Mouse (Mus musculus) hindbrain, embryonic 16.5 days (tissue): Measurements from ENCODE around the gene Sphkap. TPM values are rescaled to one million over a fixed set of nuclear protein-coding genes. Genes with fewer than 3 reads are reported as not detected.

Experiments
- ATAC-seq: fragments of 200-750 bp; cut with Nextera tagmentation; 2 replicates; pipeline ENCODE4 v1.8.0; 2017; ENCODE audit warnings: moderate TSS enrichment, moderate library complexity
- H3K27ac ChIP-seq: fragments of 300-500 bp; sonication (generic); 2 replicates; pipeline ENCODE4 v1.5.1; 2014; ENCODE audit warnings: low read depth, mild to moderate bottlenecking, control low read depth, low read length, moderate library complexity
- H3K27me3 ChIP-seq: fragments of 300-500 bp; sonication (generic); replicated peaks from 2 replicates; pipeline ENCODE4 v1.6.1; 2014; ENCODE audit warnings: low read length; ENCODE audit not compliant: control insufficient read depth, insufficient read depth
- H3K36me3 ChIP-seq: fragments of 300-500 bp; sonication (generic); 2 replicates; pipeline ENCODE4 v1.6.1; 2014; ENCODE audit warnings: mild to moderate bottlenecking, low read length, moderate library complexity, mixed read lengths; ENCODE audit not compliant: control insufficient read depth, insufficient read depth
- H3K4me1 ChIP-seq: fragments of 300-500 bp; sonication (generic); 2 replicates; pipeline ENCODE4 v1.6.1; 2014; ENCODE audit warnings: low read depth, low read length; ENCODE audit not compliant: control insufficient read depth, insufficient read depth
- H3K4me2 ChIP-seq: fragments of 300-500 bp; sonication (generic); 2 replicates; pipeline ENCODE4 v1.6.1; 2014; ENCODE audit warnings: mild to moderate bottlenecking, low read length, control low read depth, moderate library complexity
- H3K4me3 ChIP-seq: fragments of 300-500 bp; sonication (generic); 2 replicates; pipeline ENCODE4 v1.5.1; 2014; ENCODE audit warnings: mild to moderate bottlenecking, low read length, control low read depth, moderate library complexity
- H3K9ac ChIP-seq: fragments of 300-500 bp; sonication (generic); 2 replicates; pipeline ENCODE4 v1.6.1; 2014; ENCODE audit warnings: low read depth, mild to moderate bottlenecking, control low read depth, low read length, moderate library complexity
- H3K9me3 ChIP-seq: fragments of 300-500 bp; sonication (generic); 2 replicates; pipeline ENCODE4 v1.6.1; 2014; ENCODE audit warnings: mild to moderate bottlenecking, low read length, moderate library complexity; ENCODE audit not compliant: control insufficient read depth
- WGBS: fragments of 180-500 bp; shearing (Covaris S2); extraction: QIAGEN DNeasy Blood & Tissue Kit; methylation state at CpG from one replicate; pipeline ENCODE4 v1.1.7; 2014; 5-methylcytosine and 5-hydroxymethylcytosine counted together
- polyA plus RNA-seq: library from polyadenylated mRNA; unstranded; fragments of >200 nt; fragmentation: Nextera tagmentation; extraction: Ambion mirVana; gene quantifications from 2 replicates; pipeline ENCODE4 v1.2.1, GENCODE M21; 2015

Gene Sphkap
- polyA plus RNA-seq, 1 experiment from 2014 or later = 22.1 TPM

DNA sequence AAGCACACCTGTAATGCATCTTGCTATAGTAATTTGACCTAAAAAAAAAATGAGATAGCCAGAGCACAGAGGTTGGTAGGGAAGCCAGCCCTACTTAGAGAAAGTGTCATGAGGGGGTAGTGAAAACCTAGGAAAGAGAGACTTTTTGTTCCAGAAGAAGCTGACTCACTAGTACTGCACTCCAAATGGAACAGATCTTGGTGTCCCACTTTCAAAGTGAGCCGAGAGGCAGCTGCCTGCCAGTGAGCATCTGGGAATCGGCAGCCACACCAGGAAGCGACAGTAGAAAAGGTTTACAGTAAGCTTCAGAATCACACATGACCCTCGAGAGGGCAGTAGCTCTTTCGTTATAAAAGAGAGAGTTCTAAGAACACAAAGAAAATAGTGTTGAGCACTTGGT lies 12.4 kb downstream of the Sphkap start:
- no peak for ATAC-seq
- Histone ChIP-seq H3K4me1 (no peaks in the 10 kb centered on the region), H3K4me2 (no peak overlapping the region), H3K4me3 (no peak overlapping the region), H3K9ac (no peak overlapping the region), H3K36me3 (no peaks in the 10 kb centered on the region), H3K27ac (no peak overlapping the region), H3K27me3 (no peaks in the 10 kb centered on the region), H3K9me3 (no peaks in the 10 kb centered on the region)
- 81% methylated on average over 5 of the region's 5 CpGs for WGBS

DNA sequence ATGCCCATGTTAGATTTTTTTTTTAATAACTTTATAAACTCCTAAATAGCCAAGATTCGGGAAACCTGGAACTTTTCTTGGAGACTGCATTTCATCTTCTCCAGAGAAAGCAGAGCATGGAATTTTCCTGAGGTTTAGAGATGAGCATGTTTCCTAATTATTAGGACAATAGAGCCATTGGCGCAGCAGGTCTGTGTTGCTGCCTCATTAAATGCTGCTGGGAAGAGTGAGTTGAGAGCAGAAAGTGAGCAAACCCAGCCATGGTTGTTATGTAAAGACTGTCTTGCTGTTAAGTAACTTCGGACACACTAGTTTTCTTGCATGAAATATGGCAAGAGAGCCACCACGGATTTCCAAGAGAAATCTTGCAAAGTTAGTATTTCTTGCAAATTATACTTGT lies 18.6 kb downstream of the Sphkap start:
- WGBS = 53% methylated on average over 4 of the region's 4 CpGs
- no peak for ATAC-seq

DNA sequence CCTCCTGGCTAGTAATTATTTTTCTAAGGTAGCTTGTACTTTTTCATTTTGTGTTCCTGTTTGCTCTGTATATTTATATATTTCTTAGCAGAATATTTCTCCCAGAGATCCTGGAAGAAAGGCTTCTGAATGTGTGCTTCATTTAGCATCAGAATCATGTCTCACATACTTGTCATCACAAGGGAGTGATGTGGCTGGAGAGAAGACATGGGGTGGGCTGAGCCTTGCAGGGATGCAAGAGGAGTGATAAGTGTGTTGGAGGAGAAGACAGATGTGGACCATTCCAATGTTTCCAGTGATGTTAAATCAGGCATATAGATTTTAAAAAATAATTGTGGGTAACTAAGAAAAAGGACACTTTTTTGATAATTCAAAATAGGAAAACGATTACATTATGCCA lies 30.6 kb downstream of the Sphkap start:
- Histone ChIP-seq H3K4me2 (no peak overlapping the region), H3K9ac (no peak overlapping the region), H3K36me3 (no peaks in the 10 kb centered on the region), H3K9me3 (no peaks in the 10 kb centered on the region), H3K4me1 (no peaks in the 10 kb centered on the region), H3K4me3 (no peak overlapping the region), H3K27ac (no peak overlapping the region), H3K27me3 (no peaks in the 10 kb centered on the region)
- ATAC-seq = no peak
- WGBS = 86% methylated on average over 1 of the region's 1 CpGs

More for the DNA sequence above, 18.6 kb downstream of the Sphkap start:
- Histone ChIP-seq H3K4me3 (no peak overlapping the region), H3K27ac (no peak overlapping the region), H3K4me2 (no peak overlapping the region), H3K9me3 (no peaks in the 10 kb centered on the region), H3K4me1 (no peaks in the 10 kb centered on the region), H3K9ac (no peak overlapping the region), H3K36me3 (no peaks in the 10 kb centered on the region), H3K27me3 (no peaks in the 10 kb centered on the region)

DNA sequence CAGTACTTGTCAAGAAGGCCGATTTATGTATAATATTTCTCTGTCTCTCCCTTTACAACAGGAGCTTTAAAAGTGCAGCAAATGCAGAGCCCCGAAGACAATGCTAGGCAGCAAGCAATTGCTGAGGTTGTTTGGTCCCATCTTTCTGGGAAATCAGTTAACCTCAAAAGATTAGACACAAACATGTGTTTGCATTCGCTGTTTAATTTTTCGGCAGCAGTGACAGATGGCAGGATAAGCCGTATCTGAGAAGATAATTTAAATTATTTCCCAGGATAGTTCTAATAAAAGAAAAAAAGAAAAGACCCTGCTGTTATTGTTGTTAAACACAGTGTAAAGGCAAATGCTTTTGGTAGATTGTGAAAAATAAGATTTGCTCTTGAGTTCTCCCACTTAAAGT lies 41.5 kb downstream of the Sphkap start:
- Histone ChIP-seq H3K27me3 (no peaks in the 10 kb centered on the region), H3K4me3 (no peak overlapping the region), H3K9ac (no peak overlapping the region), H3K27ac (no peak overlapping the region), H3K36me3 (no peaks in the 10 kb centered on the region), H3K4me2 (no peak overlapping the region), H3K9me3 (no peaks in the 10 kb centered on the region), H3K4me1 (no peaks in the 10 kb centered on the region)
- WGBS = 67% methylated on average over 5 of the region's 5 CpGs
- peak; percentile 48; the same call in 1 of the 2 replicates for ATAC-seq

DNA sequence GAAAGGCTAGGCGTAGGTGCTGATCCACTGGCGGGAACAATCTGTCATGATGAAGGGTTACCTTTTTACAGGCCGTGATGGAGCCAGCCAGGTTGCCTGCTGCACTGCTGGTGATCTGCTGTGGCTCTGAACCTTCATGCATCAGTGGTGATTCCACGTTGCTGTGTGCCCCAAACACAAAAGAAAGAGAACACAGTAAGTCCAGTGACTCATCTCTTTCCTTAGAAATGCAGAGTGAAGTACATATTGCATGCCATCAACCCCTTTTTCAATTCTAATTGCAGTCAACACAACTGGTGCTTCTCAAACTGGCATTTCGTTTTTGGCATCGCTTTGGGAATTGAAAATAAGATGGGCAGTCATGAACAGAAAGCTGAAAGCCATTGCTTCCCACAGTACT lies 45.8 kb downstream of the Sphkap start:
- H3K9ac ChIP-seq = no peak overlapping the region
- no peaks in the 10 kb centered on the region for H3K9me3 ChIP-seq
- H3K27ac ChIP-seq = no peak overlapping the region
- H3K4me2 ChIP-seq = no peak overlapping the region
- no peaks in the 10 kb centered on the region for H3K27me3 ChIP-seq
- no peak overlapping the region for H3K4me3 ChIP-seq
- H3K4me1 ChIP-seq = no peaks in the 10 kb centered on the region
- H3K36me3 ChIP-seq = no peaks in the 10 kb centered on the region
- WGBS = 79% methylated on average over 6 of the region's 6 CpGs
- ATAC-seq = no peak

DNA sequence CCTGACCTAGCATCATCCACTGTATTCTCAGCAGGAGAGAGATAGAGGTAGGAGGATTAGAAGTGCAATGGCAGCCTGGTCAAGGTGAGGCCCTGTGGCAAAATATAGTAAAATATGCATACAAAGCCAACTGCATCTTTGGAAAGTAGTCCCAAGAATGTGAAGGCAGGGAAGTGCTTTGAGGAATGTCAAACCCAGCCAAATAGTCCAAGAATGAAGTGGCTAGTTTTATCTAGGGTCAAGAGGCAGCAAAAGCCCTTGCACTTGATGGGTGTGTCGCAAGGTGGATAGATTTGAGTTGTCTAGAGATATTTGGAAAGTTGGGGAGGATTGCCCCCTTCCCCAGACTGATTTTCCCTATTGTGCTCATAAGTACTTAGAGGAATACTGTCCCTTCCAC lies 61.5 kb downstream of the Sphkap start:
- Histone ChIP-seq H3K36me3 (no peaks in the 10 kb centered on the region), H3K4me3 (no peak overlapping the region), H3K4me1 (no peaks in the 10 kb centered on the region), H3K9ac (no peak overlapping the region), H3K27ac (no peak overlapping the region), H3K4me2 (no peak overlapping the region), H3K27me3 (no peaks in the 10 kb centered on the region), H3K9me3 (no peaks in the 10 kb centered on the region)
- no peak for ATAC-seq
- WGBS = 90% methylated on average over 1 of the region's 1 CpGs

DNA sequence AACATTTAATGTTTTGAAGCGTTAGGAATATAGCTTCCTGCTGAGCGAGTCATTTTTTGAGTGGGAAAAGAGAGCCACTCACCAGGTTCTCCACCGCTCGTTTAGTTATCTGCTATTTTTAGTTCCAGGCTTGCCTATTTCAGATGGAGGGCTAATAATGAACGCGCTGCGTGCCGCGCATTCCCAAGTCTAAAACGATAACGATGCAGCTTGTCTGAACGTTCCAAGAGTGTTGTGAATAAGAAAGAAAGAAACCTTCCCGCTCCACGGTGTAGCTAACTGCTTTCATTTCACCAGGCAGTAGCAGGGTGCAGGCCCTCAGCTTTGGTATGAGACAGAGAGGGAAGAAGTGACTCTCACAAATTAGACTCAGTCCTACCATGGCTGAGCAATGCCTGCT lies 62.4 kb downstream of the Sphkap start:
- H3K27me3 ChIP-seq = no peaks in the 10 kb centered on the region
- WGBS = 67% methylated on average over 14 of the region's 14 CpGs
- H3K36me3 ChIP-seq = no peaks in the 10 kb centered on the region
- no peak overlapping the region for H3K4me3 ChIP-seq
- ATAC-seq = peak; percentile 40; the same call in 1 of the 2 replicates
- H3K4me2 ChIP-seq = no peak overlapping the region
- H3K9me3 ChIP-seq = no peaks in the 10 kb centered on the region
- no peaks in the 10 kb centered on the region for H3K4me1 ChIP-seq
- no peak overlapping the region for H3K9ac ChIP-seq
- H3K27ac ChIP-seq = no peak overlapping the region

DNA sequence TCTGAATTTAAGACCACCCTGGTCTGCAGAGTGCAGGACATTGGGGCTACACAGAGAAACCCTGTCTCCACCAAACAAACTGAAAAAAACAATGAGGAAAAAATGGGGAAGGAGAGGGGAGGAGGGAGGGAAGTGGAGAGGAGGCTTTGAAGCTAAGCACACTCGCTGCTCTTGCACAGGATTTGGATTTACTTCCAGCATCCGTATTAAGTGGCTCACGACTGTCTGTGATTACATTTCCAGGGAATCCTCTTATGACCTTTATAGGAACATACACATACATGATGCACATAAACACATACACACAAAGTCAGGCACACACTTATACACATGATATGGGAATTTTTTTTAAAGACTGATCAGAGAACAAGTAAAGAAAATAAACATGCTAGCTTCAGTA lies 62.9 kb downstream of the Sphkap start:
- H3K27me3 ChIP-seq = no peaks in the 10 kb centered on the region
- H3K36me3 ChIP-seq = no peaks in the 10 kb centered on the region
- H3K4me2 ChIP-seq = no peak overlapping the region
- no peak overlapping the region for H3K9ac ChIP-seq
- WGBS = 63% methylated on average over 3 of the region's 3 CpGs
- H3K4me3 ChIP-seq = no peak overlapping the region
- H3K4me1 ChIP-seq = no peaks in the 10 kb centered on the region
- no peaks in the 10 kb centered on the region for H3K9me3 ChIP-seq
- H3K27ac ChIP-seq = no peak overlapping the region
- no peak for ATAC-seq

DNA sequence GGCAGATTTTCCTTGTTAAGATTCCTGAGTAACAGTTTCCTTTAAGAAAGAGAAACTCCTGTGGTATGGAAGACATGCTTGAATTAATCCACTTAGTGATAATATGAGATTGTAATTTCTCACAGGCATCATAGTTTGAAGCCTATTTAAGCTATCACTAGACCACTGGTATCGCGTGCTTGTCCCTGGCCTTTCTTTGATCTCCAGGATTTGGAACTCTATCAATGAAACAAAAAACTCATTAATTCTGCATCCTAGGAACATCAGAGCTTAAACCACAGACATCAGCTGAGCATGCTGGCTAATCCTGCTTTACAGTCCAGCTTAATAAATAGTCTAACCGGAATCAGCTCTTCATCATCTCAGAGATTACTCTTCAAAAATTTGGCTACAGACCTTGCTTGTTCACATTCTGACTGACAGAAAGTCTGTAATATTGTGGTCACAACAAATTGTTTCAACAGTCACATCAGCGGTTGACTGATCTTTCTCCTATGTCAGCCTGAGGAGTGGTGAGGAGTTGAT lies 65.2 kb downstream of the Sphkap start:
- H3K36me3 ChIP-seq = no peaks in the 10 kb centered on the region
- no peaks in the 10 kb centered on the region for H3K27me3 ChIP-seq
- no peaks in the 10 kb centered on the region for H3K4me1 ChIP-seq
- H3K9ac ChIP-seq = no peak overlapping the region
- WGBS = 81% methylated on average over 4 of the region's 4 CpGs
- no peaks in the 10 kb centered on the region for H3K9me3 ChIP-seq
- ATAC-seq = no peak
- no peak overlapping the region for H3K4me2 ChIP-seq
- H3K27ac ChIP-seq = no peak overlapping the region
- no peak overlapping the region for H3K4me3 ChIP-seq

DNA sequence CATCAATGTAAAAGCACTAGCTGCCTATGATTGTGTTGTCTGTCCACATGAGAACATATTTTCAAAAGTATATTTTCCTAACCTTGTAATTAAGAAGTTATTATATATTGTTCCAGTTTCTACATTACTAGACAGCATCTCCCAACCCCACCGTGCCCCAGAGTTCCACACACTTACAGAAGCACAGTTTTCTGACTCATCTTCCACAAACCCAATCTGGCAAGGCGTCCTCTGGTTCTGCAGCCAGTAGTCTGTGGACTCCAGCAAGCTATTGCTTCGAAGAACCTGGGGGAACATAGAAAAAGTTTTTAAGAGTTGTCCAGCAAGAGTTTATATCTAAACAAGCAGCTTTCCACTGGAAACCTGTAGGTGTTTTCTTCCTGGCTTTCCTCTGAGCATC lies 68.6 kb downstream of the Sphkap start:
- H3K4me1 ChIP-seq = no peaks in the 10 kb centered on the region
- no peak overlapping the region for H3K27ac ChIP-seq
- WGBS = 86% methylated on average over 3 of the region's 3 CpGs
- H3K36me3 ChIP-seq = no peaks in the 10 kb centered on the region
- H3K4me3 ChIP-seq = no peak overlapping the region
- ATAC-seq = no peak
- H3K9ac ChIP-seq = no peak overlapping the region
- H3K27me3 ChIP-seq = no peaks in the 10 kb centered on the region
- H3K9me3 ChIP-seq = no peaks in the 10 kb centered on the region
- H3K4me2 ChIP-seq = no peak overlapping the region
